Mouse (Mus musculus): Measurements from ENCODE around the gene Trappc13.
"Not testable (repeated sequence)": the region's sequence is repeated elsewhere in the genome, so short reads cannot be mapped to it uniquely, and the experiment has no call there.

The Trappc13 gene

DNA sequence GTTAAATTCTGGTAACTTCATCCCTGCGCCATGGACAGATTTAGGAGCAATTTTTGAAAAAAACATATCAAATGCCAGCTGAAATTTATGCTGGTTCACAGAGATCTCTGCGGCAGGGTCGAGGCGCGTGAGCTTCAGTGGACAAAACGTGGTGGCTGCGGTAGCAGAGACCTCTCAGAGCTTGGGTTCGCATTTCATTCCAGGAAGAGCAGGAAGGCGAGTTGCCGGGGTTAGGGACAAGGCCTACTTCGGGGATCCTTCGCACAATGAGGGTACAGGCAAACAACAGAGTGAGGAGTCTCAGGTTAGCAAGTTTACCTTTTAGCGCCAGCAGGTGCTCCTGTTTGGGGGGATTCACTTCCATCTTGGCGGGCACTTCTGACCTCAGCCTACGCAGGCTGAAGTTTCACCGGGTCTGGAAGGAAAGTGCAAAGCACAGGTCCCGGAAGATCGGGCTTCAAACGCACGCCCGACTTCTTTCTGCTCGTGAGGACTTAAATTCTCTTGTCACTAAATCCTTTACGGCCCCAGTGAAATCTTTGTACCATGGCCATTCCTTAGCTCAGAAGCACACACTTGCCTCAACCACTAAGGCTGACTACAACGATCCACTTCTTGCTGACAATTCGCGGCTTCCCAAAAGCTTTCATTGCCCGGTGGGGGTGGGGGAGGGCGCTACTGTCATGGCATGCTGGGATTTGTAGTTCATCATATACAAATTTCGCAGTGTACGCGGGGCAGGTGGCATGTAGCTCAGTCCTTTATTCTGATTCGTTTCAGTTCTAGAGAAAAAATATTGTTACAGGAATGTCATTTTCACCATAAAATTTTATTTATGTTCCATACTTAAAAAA lies at the start of gene Trappc13:
Trappc13 (minus strand) TSS at position 674 of the 854 bp plus-strand sequence.
- no peak for DNase-seq

DNA sequence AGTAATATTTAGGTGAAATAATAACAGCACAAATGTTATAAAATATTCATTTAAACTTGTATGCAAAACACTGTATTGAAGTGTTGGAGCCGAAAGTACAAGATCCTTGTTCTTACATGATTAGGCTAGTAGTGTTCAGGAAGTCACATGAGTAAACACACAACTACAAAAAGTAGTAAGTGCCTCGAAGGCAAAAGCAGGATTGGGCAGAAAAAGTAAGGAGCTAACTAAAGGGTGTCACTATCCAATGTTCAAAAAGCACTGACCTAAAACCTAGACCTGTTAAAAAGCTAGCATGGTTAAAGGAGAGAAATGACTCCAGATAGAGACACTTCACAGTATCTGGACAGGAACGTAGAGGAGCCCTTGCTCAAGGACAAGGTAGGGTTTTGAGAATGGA lies 49.2 kb upstream of the Trappc13 start:
- no peak for DNase-seq

DNA sequence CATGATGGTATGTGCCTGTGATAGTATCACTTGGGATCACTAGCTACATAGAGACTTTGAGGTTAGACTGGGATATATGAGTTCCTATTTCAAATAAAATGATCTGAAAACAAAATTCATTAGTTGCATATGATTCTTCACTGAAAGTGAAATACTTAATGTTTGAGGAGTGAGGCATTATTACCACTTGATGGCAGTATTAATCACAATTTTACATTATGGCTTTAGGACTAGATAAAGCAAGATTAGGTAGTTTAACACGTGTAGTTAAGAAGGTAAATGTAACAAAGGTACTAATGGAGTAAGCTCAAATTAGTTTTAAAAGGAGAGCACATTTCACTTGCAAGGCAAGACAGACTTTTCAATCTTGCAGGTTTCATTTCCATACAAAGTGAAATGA lies 26.0 kb upstream of the Trappc13 start:
- no peak for DNase-seq

DNA sequence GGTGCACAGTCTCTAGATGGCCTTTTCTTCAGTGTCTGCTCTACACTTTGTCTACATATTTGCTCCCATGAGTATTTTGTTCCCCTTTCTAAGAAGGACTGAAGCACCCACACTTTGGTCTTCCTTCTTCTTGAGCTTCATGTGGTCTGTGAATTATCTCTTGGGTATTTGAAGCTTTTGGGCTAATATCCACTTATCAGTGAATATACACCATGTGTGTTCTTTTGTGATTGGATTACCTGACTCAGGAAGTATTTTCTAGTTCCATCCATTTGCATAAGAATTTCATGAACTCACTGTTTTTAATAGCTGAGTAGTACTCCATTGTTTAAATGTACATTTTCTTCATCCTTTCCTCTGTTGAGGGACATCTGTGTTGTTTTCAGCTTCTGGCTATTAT lies 17.6 kb upstream of the Trappc13 start:
- not testable (repeated sequence) for DNase-seq

DNA sequence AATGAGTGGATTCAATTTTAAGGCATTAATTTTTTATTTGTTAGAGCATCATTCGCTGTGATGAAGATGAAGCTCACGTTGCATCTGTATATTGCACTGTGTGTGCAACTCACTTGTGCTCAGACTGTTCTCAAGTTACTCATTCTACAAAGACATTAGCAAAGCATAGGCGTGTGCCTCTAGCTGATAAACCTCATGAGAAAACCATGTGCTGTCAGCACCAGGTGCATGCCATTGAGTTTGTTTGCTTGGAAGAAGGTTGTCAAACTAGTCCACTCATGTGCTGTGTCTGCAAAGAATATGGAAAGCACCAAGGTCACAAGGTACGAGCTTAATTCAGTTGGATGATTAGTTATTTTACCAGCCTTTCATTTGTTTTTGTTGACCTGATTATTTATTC lies 9.1 kb upstream of the Trappc13 start:
- no peak for DNase-seq

DNA sequence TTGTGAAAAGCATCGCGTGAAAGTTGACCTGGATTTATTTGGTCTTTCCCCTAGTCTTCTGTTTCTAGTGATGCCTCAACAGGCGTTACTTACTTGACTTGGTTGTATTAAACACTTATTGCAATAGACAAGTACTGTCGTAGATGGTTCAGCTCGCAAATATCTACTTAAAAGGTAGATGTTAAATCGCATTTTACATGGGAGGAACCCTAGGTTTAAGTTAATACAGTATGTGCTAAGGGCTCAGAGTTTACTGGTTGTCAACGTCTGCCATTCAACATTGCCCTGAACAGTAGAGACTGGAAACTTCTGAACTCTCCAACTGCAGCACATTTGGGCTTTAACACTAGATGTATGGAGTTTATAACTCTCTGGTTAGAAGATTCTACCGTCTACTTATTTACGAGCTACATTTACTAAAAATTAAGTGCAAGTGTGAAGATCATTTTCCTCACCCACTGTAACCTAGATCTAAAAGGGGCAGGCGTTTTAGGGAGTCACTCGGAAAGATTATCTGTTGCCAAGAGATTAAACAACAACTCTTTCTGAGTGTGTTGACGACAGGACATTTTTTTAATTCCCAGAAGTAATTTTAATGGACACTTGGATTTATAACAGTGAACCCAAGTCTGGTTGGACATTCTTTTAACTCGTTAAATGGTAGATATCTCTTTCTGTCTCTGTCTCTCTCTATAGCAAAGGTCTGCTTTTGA lies 1.1 kb upstream of the Trappc13 start:
- DNase-seq: no peak

DNA sequence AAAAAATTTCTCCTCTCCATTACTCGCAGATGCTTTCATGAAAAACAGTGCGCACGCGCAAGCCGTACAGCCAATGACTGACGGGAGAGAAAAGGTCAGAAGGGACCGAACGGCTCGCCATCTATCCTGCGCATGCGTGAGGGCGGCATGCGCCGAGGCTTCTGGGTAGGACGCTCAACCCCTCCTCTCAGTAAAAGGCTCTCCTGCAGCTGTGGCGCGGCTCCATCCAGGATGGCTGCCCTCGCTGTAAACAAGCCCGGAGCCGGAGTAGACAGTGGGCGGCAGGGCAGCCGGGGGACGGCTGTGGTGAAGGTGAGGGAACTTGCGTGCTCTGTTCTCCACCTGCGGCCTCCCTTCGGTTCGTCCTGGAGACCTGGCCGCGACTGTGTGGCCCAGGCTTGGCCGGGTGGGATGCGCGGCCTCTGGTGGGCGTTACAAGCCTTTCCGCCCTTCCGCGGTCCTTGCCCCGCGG lies 417 bp upstream of the Trappc13 start, which contains the start of gene Trim23:
Trim23 (plus strand) TSS at position 148 of the 472 bp plus-strand sequence.
- DNase-seq: peak; percentile 99

DNA sequence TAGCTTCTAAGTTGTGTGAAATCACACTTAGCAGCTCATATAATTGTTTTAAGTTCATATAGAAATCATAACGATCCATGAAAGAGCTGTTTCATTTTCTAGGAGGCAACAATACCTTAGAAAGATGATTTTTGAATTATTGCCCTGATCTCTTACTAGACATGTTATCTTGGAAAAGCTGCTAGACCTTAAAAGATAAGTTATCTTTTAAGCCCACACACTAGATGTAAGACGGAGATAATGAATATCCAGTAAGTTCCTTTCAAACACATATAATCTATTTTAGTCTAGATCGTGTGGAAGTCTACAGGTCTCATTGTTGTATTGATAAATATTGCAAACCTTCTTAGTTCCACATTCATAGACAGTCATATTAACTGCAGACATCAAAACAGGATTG lies 1.4 kb downstream of the Trappc13 start:
- no peak for DNase-seq

DNA sequence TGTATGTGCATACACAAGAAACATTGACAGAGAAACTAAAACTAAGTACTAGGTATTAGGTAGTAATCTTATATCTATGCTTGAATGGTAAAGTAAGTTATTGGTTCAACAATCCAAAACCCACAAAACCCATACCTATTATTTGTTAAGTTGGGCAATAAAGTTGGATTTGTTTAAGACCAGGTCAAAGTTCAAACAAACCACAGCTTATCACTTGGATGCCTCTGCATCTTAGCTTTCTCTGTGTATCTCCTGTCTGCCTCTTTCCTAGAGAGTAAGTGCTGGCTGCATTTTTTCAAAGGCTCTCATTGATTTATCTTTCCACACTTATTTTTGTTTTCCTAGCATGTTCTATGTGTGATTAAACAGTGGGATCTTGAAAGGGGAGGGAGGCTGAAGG lies 5.8 kb downstream of the Trappc13 start:
- no peak for DNase-seq

DNA sequence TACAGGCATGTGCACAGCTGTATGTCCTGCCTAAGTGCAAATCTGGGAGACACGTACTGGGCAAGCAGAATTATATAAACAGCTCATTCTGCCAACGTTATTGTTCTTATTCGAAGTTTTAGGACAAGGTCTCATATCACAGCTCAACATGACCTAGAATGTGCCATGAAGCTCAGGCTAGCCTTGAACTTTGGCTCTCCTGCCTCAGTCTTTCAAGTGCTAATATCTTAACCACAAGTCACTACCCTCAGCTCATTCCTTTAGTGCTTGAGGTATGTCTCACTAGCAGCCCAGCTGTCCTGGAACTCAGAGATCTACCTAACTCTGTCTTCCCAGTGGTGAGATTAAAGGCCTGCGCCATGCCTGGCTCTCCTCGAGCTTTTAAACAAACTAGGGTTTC lies 6.6 kb downstream of the Trappc13 start:
- no peak for DNase-seq

DNA sequence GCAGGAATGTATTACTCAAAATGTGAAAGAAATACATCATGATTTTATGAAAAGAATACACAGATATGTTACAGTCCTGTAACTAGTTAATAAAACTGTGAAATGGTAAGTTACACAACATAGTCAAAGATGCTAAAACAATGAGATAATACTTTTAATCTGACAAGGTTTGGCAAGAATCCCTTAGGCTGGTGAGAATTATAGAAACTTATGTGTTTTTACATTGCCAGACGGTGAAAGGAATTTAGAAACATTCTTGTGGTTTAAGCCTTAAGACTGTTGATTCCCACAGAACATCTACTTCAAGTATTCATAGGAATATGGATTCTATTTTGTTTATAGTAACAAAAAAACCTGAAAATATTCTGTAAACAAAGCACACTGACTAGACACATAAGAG lies 22.6 kb downstream of the Trappc13 start:
- no peak for DNase-seq

DNA sequence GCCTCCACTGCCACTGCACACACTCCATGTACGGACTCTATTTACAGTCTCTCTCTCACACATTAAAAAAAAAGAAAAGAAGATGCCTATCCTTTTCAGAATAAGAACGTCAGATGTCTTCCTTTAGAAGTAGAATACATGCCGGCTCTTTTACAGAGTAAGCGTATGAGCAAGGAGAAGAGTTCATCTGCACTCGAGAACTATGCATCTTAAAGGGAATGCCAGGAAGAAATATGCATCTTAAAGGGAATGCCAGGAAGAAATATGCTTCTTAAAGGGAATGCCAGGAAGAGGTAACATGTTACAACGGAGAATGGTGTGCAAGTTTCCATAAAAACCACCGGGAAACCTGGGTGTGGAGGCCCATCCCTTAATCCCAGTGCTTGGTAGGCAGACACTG lies 23.2 kb downstream of the Trappc13 start:
- no peak for DNase-seq

DNA sequence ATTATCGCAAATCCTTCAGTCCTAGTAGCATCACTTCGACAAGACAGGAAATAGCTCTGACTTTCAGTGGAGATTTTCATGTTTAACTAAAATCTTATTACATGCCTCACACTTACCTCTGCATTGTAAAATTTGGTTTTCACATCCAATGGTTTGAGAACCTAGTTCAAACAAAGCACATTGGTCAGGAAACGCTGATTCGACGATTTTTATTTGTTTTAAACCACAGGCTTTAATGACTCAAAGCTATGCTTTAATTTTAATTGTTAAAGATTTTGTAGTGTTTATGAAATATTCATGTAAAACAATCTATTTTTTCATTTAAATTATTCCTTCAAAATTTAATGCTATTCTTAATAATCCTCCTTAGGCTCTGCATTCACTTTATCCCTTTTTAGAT lies 24.1 kb downstream of the Trappc13 start:
- no peak for DNase-seq

DNA sequence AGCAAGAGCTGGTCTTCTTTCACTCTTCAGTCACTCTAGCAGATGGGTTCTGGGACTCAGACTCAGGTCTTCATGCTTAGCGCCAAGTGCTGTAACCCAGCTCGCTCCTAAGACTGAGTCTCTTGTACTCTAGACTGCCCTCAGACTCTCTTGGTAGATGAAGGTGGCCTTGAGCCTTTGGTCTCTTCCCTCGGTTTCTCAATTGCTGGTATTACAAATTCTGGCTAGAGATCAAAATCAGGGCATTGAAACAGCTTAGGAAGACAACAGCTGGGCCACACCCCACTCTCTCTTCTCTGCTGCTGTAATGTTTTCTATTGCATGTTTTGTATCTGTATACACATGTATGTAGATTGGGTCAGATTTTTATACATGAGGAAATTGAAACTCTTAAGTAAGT lies 32.6 kb downstream of the Trappc13 start:
- no peak for DNase-seq

DNA sequence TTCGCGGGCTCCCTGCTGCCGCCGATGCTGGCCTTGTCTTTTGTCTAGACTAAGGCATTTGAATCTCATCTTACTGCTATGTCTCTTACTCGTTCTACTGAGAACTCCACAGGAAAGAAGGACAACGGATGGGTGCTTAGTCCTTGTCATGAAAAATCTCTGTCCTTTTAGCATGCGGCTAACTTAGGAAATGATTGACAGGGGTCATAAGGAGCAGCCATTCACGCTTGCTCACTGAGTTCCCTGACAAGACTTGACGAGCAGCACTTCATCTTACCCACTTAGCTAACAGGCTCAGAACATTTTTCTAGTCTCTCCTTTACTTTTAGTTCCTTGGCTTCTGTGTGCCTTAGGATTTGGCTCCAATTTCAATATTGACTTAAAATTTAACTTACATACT lies 33.4 kb downstream of the Trappc13 start:
- no peak for DNase-seq

DNA sequence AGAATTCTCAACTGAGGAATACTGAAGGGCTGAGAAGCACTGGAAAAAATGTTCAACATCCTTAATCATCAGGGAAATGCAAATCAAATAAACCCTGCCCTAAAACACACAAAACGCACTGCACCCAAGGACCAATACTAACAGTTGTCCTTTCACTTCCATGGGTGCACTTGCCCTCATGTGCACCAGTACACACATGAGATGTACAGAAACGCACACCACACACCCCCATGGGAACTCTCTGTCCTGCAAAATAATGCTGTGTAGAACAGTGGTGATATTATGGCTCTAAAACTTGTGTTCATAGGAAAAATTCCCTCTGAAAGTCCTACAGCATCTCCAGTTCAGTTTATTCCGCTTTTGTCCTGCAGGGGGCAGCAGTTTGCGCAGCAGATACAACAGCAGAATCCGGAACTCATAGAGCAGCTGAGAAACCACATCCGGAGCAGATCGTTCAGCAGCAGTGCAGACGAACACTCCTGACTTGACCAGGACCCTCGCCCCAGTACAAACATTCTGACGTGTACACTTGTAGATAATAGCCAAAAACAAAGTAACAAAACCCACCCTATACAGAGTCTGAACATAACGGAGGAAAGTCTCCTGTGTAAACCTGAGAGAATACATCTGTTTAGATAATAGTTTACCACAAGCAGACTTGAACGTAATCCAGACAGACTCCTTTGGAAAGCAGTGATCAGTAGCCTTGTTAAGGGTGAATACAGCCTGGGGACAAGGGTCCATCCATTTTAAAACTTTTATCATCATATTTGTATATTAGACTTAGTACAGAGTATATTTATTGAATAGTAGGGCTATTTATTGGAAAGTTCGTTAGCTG lies 38.7 kb downstream of the Trappc13 start:
- DNase-seq: peak; percentile 69

DNA sequence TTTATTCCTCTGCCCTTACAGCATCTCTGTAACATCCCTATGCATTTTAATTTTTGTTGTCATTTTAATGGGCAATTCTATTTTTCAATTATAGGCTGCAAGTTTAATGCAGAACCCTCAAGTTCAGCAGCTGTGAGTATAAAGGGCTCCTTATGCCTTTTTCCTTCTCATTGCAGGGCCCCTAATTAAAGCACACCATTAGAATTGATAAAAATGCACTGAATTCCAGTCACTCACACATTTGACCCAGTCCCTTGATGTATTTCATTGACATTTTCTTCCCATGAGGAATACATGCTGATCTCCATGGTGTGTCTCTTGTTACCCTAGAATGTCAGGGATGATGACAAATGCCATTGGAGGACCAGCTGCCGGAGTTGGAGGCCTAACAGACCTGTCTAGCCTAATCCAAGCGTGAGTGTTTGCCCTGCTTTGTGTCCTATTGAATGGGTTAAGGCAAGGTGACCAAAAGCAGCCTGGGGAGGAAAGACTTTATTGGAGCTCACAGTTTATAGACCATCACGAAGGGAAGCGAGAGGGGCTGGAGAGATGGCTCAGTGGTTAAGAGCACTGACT lies 43.7 kb downstream of the Trappc13 start:
- DNase-seq: no peak

DNA sequence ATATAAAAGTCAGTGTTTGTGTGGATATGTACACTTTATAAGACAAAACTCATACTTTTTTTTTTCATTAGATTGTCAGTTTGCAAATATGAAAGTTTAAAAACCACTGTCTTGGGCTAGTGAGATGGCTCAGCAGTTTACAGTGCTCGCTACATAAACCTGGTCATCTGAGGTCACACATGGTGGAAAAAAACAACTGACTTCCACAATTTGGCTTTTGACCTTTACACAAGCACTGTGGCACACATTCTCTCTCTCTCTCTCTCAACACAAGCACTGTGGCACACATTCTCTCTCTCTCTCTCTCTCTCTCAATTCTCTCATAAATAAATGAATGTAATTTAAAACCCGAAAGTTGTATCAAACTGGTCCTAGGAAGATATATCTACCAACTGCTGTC lies 45.7 kb downstream of the Trappc13 start:
- DNase-seq: no peak

DNA sequence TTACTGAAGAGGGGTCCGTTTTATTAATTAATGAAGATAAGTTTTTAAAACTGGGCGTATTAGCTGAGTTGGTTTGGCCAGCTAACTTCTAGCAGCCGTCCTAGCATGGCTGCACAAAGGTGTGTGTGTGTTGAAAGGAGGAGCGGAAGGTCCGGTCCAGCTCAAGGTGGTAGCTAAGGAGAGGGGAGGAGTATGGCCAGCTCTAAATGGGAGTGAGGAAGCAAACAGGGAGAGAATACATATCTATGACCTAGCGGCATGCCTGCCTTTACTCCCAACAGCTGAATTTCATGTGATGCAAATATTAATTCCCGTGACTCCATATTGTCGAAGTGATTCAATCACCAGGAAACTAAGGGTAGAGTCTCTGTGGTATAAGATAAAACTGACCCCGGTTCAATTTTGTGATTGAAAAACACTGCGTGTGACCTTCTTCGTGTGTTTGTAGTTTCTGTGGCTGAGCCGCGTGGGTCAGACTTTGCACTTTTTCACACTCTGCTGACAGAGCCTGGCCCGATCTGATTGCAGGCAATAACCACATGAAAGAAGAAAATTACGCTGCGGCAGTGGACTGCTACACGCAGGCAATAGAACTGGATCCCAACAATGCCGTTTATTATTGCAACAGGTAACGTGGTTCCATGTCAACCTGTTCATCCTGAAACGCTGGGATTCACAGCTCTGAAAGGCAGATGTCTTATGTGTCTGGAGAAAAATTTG lies 54.4 kb downstream of the Trappc13 start:
- no peak for DNase-seq

DNA sequence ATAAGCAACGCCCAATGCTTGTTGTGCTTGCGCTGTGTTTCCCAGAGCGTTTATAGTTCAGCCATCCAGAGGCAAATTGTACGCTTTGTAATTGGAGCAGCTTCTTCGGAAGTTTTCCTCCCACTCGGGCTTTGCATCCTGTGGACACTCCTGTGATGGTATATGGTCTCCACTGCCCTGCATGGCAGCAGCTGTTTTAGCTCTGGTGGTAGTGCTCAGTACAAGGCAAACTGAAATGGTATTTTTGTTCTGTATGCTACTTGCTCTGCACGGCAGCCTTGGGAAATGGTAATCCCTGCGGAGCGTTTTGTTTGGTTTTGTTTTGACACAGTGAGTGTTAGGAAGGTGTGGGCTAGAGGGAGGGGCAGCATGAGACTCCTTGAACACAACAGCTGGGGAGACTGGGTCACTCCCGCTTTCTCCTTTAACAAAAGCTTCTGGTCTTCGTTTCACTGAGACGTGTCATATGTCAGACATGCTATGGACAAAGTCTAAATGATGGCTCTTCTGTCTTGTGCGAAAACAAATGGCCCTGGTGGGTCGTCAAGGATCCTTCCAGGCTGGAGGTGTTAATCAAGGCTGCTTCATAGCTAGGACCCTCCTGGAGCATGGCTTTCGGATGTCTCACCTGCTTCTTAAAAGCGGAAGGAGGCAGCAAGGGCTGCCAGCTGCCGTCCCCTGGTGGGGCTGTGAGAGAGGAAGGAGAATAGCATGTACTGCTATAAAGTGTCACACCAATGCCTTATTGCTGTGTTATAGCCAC lies 56.0 kb downstream of the Trappc13 start:
- DNase-seq: no peak

DNA sequence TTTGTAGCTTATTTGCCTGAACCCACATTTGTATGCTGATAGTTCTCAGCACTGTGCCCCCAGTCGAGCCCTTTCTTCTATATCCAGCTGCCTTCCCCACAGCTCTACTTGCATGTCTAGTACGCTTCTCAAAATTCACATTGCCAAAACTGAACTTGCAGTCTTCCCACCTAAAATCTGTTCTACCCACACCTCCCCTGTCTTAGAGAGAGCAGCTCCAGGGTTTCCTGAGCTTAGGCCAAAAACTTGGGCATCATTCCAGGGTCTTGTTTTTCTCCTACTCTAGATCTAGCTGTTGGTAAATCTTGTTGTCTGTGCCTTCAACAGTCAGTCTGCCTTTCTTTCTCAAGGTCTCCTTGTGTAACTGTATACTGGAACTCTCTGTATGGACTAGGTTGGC lies 63.4 kb downstream of the Trappc13 start:
- no peak for DNase-seq
